Mouse (Mus musculus): ENCODE results near the gene Lin7a.

- TF ChIP-seq CTCF (conservative IDR thresholded peaks at IDR 0.05; ENCODE audit: low read length) (no peak), POU5F1 (IDR thresholded peaks at IDR 0.05; ENCODE audit: borderline replicate concordance, low read length) (no peak), NANOG (IDR thresholded peaks at IDR 0.05; ENCODE audit: borderline replicate concordance, low read length) (no peak)
Measured at GRCm38 (mm10) chr10:107358443-107359040, 87.1 kb downstream of the Lin7a start.
